Mouse (Mus musculus) brain, embryonic 14.5 days (tissue): ENCODE results near the gene Npr1. TPM values are rescaled to one million over a fixed set of nuclear protein-coding genes. Genes with fewer than 3 reads are reported as not detected.

ENCODE experiments used
- DNase-seq: peaks from one replicate; pipeline ENCODE4 v3.0.0-alpha.2; 2011; ENCODE audit warnings: low read depth
- CTCF ChIP-seq: fragments of 200-500 bp; IDR thresholded peaks from 2 replicates; pipeline ENCODE4 v1.5.1; 2012; ENCODE audit warnings: inconsistent platforms, mild to moderate bottlenecking, moderate library complexity, borderline replicate concordance; ENCODE audit not compliant: insufficient read depth, insufficient read length; ENCODE audit errors: extremely low read depth
- POLR2A ChIP-seq: fragments of 200-500 bp; IDR thresholded peaks from 2 replicates; pipeline ENCODE4 v1.6.1; 2012; ENCODE audit warnings: mild to moderate bottlenecking, inconsistent platforms, borderline replicate concordance; ENCODE audit not compliant: poor library complexity, insufficient read depth, insufficient read length, severe bottlenecking; ENCODE audit errors: extremely low read depth
- polyA plus RNA-seq: library from polyadenylated mRNA; depleted of rRNA; stranded (reverse); fragments of >200 nt; gene quantifications from 2 replicates; pipeline ENCODE4 v1.2.3, GENCODE M21; 2012

Npr1 gene
- polyA plus RNA-seq, 1 experiment = 7.5 TPM

DNA sequence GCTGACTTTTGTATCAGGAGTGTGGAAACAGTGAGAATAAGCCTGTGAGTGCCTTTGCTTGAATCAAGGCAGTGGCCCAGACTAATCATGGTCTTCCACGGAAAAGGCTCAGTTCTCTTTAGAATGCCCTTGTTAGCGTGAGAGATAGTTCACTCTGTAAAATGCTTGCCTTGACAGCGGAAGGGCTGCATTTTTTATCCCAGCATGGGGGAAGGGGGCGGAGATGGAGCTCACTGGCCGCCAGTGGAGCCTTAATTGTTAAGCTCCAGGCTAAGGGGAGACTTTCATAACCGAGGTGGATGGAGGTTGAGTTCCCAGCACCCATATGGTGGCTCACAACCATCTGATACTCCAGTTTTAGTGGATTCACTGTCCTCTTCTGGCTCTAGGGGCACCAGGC lies 17.0 kb downstream of the Npr1 start:
- DNase-seq = no peak
- TF ChIP-seq CTCF (no peak), POLR2A (no peak)

DNA sequence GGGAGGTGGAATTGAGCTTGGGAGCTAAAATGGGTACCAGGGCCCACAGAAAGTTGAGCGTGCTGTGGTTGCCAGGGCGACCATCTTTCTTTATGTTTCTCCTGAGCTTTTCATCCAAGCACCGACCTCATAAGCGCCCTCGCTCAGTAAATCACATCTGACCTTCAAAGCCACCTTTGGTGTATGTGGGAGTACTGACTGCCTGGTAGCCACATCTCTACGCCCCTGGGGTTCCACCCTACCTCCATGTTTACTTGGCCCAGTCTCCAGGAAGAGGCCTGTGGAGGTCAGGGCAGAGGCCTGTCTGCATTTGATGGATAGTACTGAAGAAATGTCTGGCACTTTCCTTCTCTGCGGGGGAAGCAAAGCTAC lies 18.6 kb downstream of the Npr1 start:
- no peak for DNase-seq
- TF ChIP-seq CTCF (no peak), POLR2A (no peak)

DNA sequence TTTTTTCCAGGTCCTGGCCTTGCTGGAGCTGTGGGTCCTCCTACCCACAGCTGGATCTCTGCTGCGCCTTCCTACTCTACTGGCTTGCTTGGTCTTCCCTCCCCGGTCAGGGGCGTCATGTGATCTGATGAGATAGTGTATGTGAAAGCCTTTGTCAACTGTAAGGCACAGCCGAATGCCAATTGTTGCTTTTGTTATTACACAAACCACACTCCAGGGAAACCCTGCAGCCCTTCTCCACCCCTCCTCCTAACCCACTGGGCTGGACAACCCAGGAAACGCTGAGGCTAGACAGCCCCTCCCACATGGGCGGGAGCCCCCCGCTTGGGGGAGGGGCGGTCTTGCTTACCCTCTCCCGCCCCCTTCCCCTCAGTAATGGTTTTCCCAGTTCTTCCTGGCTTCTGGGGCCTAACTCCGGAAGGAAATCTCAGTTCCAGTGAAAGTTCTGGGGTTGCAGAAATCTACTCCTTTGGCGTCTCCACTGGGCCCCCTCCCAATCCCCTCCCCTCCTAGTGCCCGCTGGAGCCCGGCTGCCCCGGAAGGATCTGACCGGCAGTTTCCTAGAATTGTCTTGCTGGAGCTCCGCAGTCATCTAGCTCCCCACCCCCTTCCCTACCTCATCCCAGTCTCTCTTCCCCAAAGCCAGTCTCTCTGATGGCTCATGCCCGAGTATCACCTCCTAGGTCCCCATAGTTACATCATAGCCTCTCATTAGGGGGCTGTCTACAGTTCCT lies 19.1 kb downstream of the Npr1 start:
- TF ChIP-seq POLR2A (peak; percentile 28; the same call in 1 of the 2 replicates), CTCF (no peak)

GRCm38 (mm10) chr3:90445417-90446200 lies 20.1 kb downstream of the Npr1 start:
- no peak for TF ChIP-seq CTCF
- TF ChIP-seq POLR2A = no peak
- DNase-seq = peak; percentile 6

More for the DNA sequence above, 19.1 kb downstream of the Npr1 start:
- peak; percentile 93 for DNase-seq

DNA sequence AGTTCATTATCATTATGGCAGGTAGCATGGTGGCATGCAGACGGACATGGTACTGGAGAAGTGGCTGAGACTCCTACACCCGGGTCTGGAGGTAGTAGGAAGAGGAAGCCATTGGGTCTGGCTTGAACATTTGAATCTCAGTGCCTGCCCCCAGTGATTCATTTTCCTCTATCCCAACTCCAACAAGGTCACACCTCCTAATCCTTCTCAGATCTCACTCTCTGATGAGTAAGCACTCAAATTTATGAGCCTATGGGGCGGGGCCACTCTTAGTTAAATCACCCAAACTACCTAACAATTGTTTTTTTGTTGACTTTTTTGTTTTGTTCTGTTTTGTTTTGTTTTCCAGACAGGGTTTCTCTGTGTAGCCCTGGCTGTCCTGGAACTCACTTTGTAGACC lies 21.7 kb downstream of the Npr1 start:
- TF ChIP-seq POLR2A (no peak), CTCF (no peak)
- DNase-seq = no peak

- DNase-seq = no peak
- TF ChIP-seq CTCF (no peak), POLR2A (no peak)
Observed at GRCm38 (mm10) chr3:90440756-90441155, 24.9 kb downstream of the Npr1 start.

GRCm38 (mm10) chr3:90437131-90437530 lies 28.5 kb downstream of the Npr1 start:
- DNase-seq = no peak
- no peak for TF ChIP-seq CTCF
- TF ChIP-seq POLR2A = no peak

GRCm38 (mm10) chr3:90434073-90434730 lies 31.5 kb downstream of the Npr1 start:
- no peak for TF ChIP-seq POLR2A
- TF ChIP-seq CTCF = no peak
- DNase-seq = no peak

- peak; percentile 100 for DNase-seq
- TF ChIP-seq POLR2A = peak; percentile 67; the same call in 1 of the 2 replicates
- no peak for TF ChIP-seq CTCF
Observed at GRCm38 (mm10) chr3:90433381-90434020, 32.2 kb downstream of the Npr1 start, which contains the start of gene Ints3. TSS of gene Ints3 (minus strand) at chr3:90433622.

- TF ChIP-seq POLR2A (no peak), CTCF (no peak)
- no peak for DNase-seq
Observed at GRCm38 (mm10) chr3:90432811-90433219, 32.9 kb downstream of the Npr1 start.

DNA sequence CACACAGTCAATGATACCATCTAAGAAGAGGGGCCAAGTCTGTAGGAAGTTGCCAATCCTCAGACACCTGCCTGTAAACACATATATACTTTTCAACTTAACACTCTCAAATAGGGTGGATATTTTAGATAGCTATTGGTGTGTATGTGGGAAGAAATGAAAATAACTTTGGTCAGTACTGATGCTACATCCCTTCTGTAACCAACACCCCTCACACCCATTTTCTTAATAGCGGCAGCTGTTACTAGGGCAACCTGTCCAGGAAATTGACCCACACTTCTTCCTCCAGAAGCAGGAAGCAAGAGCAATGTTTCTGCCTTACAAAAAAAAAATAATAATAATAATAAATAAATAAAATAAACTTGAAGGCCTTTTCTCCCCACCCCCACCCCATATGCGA lies 33.3 kb downstream of the Npr1 start:
- TF ChIP-seq POLR2A = no peak
- TF ChIP-seq CTCF = no peak
- no peak for DNase-seq
